Mouse (Mus musculus): ENCODE results near the gene 4930447C04Rik. TPM values are rescaled to one million over a fixed set of nuclear protein-coding genes. Genes with fewer than 3 reads are reported as not detected.

4930447C04Rik gene
- polyA plus RNA-seq, 1 experiment from 2014 or later, result 4.1 TPM

DNA sequence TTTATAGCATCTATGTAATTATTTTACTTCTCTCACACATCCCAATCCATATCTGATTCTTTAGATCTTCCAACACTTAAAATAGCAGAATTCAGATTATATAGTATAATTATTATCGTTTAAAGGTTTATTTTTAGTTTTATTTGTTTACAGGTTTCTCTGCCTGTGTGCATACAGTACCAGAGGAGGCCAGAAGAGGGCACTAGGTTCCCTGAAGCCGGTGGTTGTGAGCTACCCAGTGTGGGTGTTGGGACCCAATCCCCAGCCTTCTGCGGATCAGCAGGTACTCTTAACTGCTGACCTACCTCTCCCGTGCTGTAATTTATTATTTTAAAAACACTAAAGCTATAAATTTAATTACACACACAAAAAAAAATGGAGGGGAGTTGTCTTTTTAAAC, 97.4 kb downstream of the 4930447C04Rik start:
- Histone ChIP-seq H3K27me3 (ENCODE audit: control insufficient read depth, insufficient read depth, low read length) (peaks cover 3% of the 10 kb centered on the region), H3K9ac (ENCODE audit: low read length) (no peak overlapping the region), H3K4me1 (ENCODE audit: control insufficient read depth, insufficient read depth, low read length) (0 out of 2 replicates have a peak, but pooled peaks cover 2% of the 10 kb centered on the region), H3K4me3 (ENCODE audit: low read depth, low read length) (no peak overlapping the region), H3K27ac (replicated peaks; ENCODE audit: low read depth, low read length) (no peak overlapping the region), H3K36me3 (ENCODE audit: control insufficient read depth, insufficient read depth, low read length) (no peaks in the 10 kb centered on the region), H3K9me3 (ENCODE audit: control insufficient read depth, low read length) (no peaks in the 10 kb centered on the region; the same call in 1 of the 2 replicates), H3K4me2 (ENCODE audit: low read depth, severe bottlenecking) (no peak overlapping the region)
- no peak for DNase-seq (ENCODE audit: low spot score)
- no peak for ATAC-seq (ENCODE audit: insufficient number of reproducible peaks, low FRiP score, low TSS enrichment, low read depth)
- WGBS, result 93% methylated on average over 4 of the region's 4 CpGs

DNA sequence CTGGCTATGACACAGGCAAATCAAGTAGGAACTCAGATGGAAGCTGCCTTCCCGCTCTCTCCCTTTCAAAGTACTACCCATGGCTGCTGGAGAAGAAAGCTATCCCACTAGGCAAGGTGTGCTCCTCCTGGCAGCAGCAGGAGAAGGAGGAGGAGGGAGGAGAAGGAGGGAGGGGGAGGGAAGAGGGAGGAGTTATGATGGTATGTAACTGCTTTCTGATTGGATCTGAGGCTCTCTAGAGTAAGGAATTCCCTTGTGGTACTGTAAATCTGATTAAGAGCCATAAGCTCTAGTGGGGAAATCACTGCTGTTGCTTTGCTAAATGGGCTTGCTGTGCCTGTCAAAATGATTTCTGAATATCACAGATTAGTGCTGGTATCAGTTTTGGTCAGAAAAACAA, 99.1 kb downstream of the 4930447C04Rik start:
- no peaks in the 10 kb centered on the region for H3K36me3 ChIP-seq (ENCODE audit: control insufficient read depth, insufficient read depth, low read length)
- no peak overlapping the region for H3K4me2 ChIP-seq (ENCODE audit: low read depth, severe bottlenecking)
- H3K27me3 ChIP-seq (ENCODE audit: control insufficient read depth, insufficient read depth, low read length), result no peaks in the 10 kb centered on the region
- 0 out of 2 replicates have a peak, but pooled peaks cover 2% of the 10 kb centered on the region for H3K4me1 ChIP-seq (ENCODE audit: control insufficient read depth, insufficient read depth, low read length)
- no peak overlapping the region for H3K27ac ChIP-seq (replicated peaks; ENCODE audit: low read depth, low read length)
- no peak for DNase-seq (ENCODE audit: low spot score)
- WGBS, result 84% methylated on average over 1 of the region's 1 CpGs
- H3K9me3 ChIP-seq (ENCODE audit: control insufficient read depth, low read length), result no peaks in the 10 kb centered on the region; the same call in 1 of the 2 replicates
- no peak for ATAC-seq (ENCODE audit: insufficient number of reproducible peaks, low FRiP score, low TSS enrichment, low read depth)
- H3K9ac ChIP-seq (ENCODE audit: low read length), result no peak overlapping the region
- H3K4me3 ChIP-seq (ENCODE audit: low read depth, low read length), result no peak overlapping the region

DNA sequence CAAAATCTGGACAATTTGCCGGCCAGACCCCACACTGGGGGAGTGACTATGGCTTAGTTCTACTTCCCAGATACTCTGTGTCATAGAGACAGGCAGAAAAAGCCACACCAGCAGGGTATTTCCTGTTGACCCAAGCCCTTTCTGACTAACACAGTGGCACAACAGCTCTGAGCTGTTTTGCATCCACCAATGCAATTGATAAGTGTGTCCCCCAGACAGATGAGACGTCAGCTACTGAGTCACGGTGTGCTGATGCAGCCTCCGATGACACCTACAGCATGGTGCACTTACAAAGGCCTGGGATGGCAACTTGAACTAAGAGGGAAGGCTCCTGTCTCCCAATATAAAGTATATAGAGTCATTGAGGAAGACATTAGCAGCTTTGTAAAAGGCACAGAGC, 103.3 kb downstream of the 4930447C04Rik start:
- WGBS, result 73% methylated on average over 4 of the region's 4 CpGs
- H3K4me3 ChIP-seq (ENCODE audit: low read depth, low read length), result no peak overlapping the region
- H3K27ac ChIP-seq (replicated peaks; ENCODE audit: low read depth, low read length), result no peak overlapping the region
- H3K36me3 ChIP-seq (ENCODE audit: control insufficient read depth, insufficient read depth, low read length), result no peaks in the 10 kb centered on the region
- H3K9me3 ChIP-seq (ENCODE audit: control insufficient read depth, low read length), result no peaks in the 10 kb centered on the region; the same call in 1 of the 2 replicates
- DNase-seq (ENCODE audit: low spot score) (no peak), ATAC-seq (ENCODE audit: insufficient number of reproducible peaks, low FRiP score, low TSS enrichment, low read depth) (no peak)
- H3K9ac ChIP-seq (ENCODE audit: low read length), result no peak overlapping the region
- no peaks in the 10 kb centered on the region for H3K4me1 ChIP-seq (ENCODE audit: control insufficient read depth, insufficient read depth, low read length)
- peaks cover 8% of the 10 kb centered on the region for H3K27me3 ChIP-seq (ENCODE audit: control insufficient read depth, insufficient read depth, low read length)
- no peak overlapping the region for H3K4me2 ChIP-seq (ENCODE audit: low read depth, severe bottlenecking)

DNA sequence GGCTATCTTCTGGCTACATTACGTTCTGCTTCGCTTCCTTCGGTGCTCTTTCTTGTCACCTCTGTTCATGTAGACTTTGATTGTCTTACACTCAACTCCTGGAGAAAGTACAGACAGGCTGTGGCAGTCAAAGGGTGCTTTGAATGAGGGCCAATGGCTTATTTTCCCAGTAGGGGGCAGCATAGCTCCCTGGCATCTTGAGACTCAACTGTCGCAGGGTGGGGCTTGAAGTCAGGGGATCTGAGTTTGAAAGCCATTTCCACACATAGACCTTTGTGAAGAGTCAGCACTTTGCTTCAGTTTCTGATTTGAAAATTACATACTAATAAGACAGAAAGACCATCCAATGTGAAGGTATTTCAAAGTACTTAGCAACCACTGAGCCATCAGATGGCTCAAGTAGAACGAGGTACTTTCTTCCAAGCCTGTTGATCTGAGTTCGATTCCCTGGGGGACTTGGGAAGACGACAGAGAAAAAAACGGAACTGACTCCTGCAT, 105.0 kb downstream of the 4930447C04Rik start:
- 81% methylated on average over 8 of the region's 8 CpGs for whole genome bisulfite sequencing
- H3K4me3 ChIP-seq (ENCODE audit: low read depth, low read length), result no peak overlapping the region
- no peaks in the 10 kb centered on the region for H3K9me3 ChIP-seq (ENCODE audit: control insufficient read depth, low read length)
- H3K9ac ChIP-seq (ENCODE audit: low read length), result no peak overlapping the region
- DNase-seq (ENCODE audit: low spot score) (no peak), ATAC-seq (ENCODE audit: insufficient number of reproducible peaks, low FRiP score, low TSS enrichment, low read depth) (no peak)
- H3K27me3 ChIP-seq (ENCODE audit: control insufficient read depth, insufficient read depth, low read length), result peaks cover 18% of the 10 kb centered on the region
- H3K4me1 ChIP-seq (ENCODE audit: control insufficient read depth, insufficient read depth, low read length), result no peaks in the 10 kb centered on the region
- H3K36me3 ChIP-seq (ENCODE audit: control insufficient read depth, insufficient read depth, low read length), result no peaks in the 10 kb centered on the region
- H3K27ac ChIP-seq (replicated peaks; ENCODE audit: low read depth, low read length), result no peak overlapping the region
- H3K4me2 ChIP-seq (ENCODE audit: low read depth, severe bottlenecking), result no peak overlapping the region

DNA sequence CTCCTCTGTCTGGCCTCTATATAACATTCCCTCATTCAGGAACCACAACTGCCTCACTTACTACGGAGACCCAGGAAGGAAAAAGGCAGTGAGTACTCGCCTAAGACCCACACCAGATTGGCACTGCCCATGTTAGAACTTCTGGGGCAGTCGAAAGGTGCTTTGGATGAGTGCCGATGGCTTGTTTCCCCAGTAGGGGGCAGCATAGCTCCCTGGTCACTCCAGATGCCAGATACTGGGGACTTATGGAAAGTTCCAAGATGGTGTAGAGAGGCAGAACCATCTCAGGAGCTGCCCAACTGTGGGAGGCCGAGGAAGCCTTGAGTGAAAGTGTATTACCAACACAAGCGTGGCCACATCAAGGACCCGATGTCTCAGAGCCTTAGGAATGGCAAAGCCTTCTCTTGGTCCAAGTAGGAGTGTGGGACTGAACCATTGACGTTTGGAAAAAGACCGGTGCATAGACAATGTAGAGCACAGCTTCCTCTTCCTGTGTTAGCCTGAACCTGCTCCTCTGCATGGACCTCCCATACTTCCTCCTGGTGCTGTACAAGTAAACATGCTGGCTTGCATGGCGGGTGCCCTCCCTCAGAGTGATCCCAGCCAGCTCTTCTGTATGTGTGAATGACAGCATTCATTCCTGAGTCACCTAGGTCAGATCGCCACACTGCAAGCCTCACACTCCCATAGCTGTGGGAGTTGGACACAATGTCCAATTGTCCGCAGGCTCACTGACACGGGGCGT, 105.6 kb downstream of the 4930447C04Rik start:
- Histone ChIP-seq H3K36me3 (ENCODE audit: control insufficient read depth, insufficient read depth, low read length) (no peaks in the 10 kb centered on the region), H3K4me1 (ENCODE audit: control insufficient read depth, insufficient read depth, low read length) (no peaks in the 10 kb centered on the region), H3K9ac (ENCODE audit: low read length) (no peak overlapping the region), H3K9me3 (ENCODE audit: control insufficient read depth, low read length) (no peaks in the 10 kb centered on the region), H3K27ac (replicated peaks; ENCODE audit: low read depth, low read length) (no peak overlapping the region), H3K4me2 (ENCODE audit: low read depth, severe bottlenecking) (no peak overlapping the region), H3K27me3 (ENCODE audit: control insufficient read depth, insufficient read depth, low read length) (peaks cover 18% of the 10 kb centered on the region), H3K4me3 (ENCODE audit: low read depth, low read length) (no peak overlapping the region)
- peak; percentile 45 for DNase-seq (ENCODE audit: low spot score)
- WGBS, result 75% methylated on average over 14 of the region's 14 CpGs
- ATAC-seq (ENCODE audit: insufficient number of reproducible peaks, low FRiP score, low TSS enrichment, low read depth), result no peak

DNA sequence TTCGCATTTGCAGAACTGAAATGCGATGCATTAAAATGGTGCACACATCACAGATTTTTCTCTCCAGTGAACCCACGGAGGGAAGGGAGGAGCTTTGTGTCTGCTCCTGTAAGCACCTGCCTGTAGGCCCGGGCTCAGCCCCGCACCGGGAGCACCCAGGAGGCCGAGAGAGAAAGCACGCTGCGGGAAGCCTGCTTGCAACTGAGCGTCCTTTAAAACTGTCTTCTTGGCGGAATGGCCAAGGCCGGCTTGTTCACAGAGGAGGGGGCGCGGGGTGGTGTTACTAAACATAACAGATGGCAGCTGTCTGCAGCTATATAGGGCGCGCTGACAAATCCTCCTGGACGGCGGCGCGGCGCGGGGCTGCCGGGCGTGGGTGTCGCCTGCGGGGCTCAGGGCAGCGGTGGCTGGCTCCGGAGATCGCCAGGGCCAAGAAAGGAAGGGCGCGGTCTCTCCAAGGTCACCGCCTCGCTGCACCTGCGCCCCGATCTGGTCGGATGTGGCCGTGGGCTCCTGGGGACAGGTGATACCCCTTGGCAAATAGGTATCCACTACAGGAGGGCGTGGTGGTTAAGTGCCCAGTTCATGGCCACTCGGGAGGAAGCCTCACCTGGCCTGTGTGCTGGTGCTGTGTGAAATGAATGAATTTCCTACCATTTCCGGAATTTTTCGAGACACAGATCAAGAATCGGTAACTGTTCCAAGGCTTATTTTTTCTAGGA, 108.7 kb downstream of the 4930447C04Rik start:
- no peaks in the 10 kb centered on the region for H3K36me3 ChIP-seq (ENCODE audit: control insufficient read depth, insufficient read depth, low read length)
- H3K9ac ChIP-seq (ENCODE audit: low read length), result no peak overlapping the region
- H3K9me3 ChIP-seq (ENCODE audit: control insufficient read depth, low read length), result no peaks in the 10 kb centered on the region
- H3K4me1 ChIP-seq (ENCODE audit: control insufficient read depth, insufficient read depth, low read length), result no peaks in the 10 kb centered on the region
- H3K27ac ChIP-seq (replicated peaks; ENCODE audit: low read depth, low read length), result no peak overlapping the region
- H3K4me3 ChIP-seq (ENCODE audit: low read depth, low read length), result peak overlapping the region; percentile 20
- ATAC-seq (ENCODE audit: insufficient number of reproducible peaks, low FRiP score, low TSS enrichment, low read depth) (no peak), DNase-seq (ENCODE audit: low spot score) (peak; percentile 51)
- peaks cover 18% of the 10 kb centered on the region for H3K27me3 ChIP-seq (ENCODE audit: control insufficient read depth, insufficient read depth, low read length)
- WGBS, result 7% methylated on average over 42 of the region's 42 CpGs
- peak overlapping the region; percentile 47 for H3K4me2 ChIP-seq (ENCODE audit: low read depth, severe bottlenecking)

Other genes starting within 250 kb of the 4930447C04Rik start
- gene Ppm1a, start 183.3 kb downstream of the 4930447C04Rik start, polyA plus RNA-seq (2014; fragmentation: Nextera tagmentation; extraction: Ambion mirVana), result 63.4 and 69.1 TPM in 2 replicates
- not detected in 2 replicates for gene Six6, start 882 bp downstream of the 4930447C04Rik start, polyA plus RNA-seq (2014; fragmentation: Nextera tagmentation; extraction: Ambion mirVana)
- gene Six1, start 113.1 kb upstream of the 4930447C04Rik start, polyA plus RNA-seq (2014; fragmentation: Nextera tagmentation; extraction: Ambion mirVana), result 58.5 and 66.4 TPM in 2 replicates
- 23.2 and 27.0 TPM in 2 replicates for gene Six4, start 172.7 kb upstream of the 4930447C04Rik start, polyA plus RNA-seq (2014; fragmentation: Nextera tagmentation; extraction: Ambion mirVana)
- gene Mnat1, start 182.9 kb upstream of the 4930447C04Rik start, polyA plus RNA-seq (2014; fragmentation: Nextera tagmentation; extraction: Ambion mirVana), result 50.4 and 51.6 TPM in 2 replicates